Mouse (Mus musculus) regulatory T cell (primary cell): ENCODE measurements around the gene Pde11a.

Experiments
- in situ Hi-C: fragments of 300-600 bp; cut with MboI, MseI; formaldehyde crosslinking; loops from one replicate; pipeline ENCODE4 v1.15.1; 2025; ENCODE audit warnings: high pct_unique_total_duplicates

Gene Pde11a

DNA sequence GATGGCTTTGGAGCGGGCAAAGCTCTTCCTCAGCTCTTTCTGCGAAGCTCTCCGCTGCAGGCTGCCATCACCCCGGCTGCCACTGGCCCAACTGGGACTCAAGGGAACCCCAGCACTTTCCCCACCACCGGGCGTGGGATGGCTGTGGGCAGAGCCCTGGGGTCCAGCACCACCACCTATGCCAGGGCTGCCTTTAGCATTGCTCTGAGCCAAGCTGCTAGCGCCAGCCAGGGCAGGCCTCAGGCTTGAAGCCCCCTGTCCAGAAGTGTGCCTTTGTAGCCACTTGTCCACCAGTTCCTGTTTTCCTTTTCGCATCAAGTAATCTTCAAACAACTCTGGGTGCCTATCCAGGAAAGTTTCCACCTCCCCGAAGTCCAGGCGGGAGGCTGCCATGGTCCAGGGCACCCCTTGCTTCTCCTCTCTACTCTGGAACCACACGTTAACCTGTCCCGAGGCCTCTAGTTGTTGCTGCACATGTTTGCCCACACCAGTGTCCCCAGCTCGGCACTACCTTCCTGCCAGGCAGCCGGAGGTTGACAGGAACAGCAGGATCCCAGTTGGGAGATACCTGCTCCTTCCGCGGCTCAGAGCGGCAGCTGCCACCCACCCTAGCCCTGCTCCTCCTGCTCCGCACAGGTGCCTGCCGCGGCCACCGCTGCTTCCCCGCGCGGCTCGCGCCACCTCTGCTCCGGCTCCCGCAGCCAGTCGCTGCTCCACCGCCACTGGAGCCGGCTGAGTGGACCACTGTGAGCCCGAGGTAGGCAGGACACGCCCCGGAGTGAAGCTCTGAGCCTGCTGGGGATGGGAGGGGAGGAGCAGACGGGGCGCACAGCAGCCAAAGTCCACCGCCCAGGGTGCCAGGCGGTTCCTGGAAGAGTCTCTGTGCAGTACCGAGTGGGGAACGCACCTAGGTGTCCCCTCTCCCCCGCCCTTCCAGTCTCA lies at the start of gene Pde11a:
Gene Pde11a (minus strand): TSS at position 560 of the 942 bp plus-strand sequence.
- in situ Hi-C loops: no loop called here

DNA sequence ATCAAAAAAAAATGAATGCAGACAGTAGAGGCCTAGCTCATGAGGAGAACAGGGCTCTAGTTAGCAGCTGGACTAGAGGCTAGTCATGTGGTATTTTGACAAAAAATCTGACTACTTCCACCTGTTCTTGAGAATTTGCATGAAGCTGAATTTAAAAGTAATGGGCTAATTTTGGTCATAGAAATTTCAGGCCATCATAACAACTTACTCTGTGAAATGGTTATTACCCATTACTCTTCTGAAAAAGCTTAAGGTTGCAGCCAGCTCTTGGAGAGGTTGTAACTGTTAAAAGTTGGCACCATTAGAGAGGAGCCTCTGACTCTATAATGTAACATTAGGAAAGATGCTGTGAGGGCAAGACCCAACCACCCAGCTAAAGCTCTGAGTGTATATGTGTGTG lies 48.0 kb upstream of the Pde11a start:
- in situ Hi-C loops: loop anchor here (25.0 kb wide), 1 partner anchor 1526 kb away; no protein-coding TSS in a partner anchor

DNA sequence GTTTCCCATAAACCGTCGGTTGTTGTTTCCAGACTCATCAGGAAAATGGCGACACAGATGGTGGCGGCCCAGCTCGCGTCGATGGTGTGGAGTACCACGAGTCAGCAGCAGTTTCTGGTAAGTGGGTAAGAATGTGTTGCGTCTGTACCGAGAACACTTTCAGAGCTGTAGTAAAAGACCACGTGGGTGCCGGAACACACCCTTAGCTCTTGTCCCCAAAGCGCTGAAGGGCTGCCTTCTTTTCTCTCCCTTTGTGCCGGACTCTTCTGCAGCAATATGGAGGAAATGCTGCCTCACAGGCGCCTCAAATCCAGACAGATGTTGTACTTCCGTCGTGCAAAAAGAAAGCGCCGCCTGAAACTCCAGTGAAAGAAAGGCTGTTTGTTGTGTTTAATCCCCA lies 40.1 kb upstream of the Pde11a start:
- in situ Hi-C loops: loop anchor here (25.0 kb wide), 1 partner anchor 1534 kb away; no protein-coding TSS in a partner anchor

DNA sequence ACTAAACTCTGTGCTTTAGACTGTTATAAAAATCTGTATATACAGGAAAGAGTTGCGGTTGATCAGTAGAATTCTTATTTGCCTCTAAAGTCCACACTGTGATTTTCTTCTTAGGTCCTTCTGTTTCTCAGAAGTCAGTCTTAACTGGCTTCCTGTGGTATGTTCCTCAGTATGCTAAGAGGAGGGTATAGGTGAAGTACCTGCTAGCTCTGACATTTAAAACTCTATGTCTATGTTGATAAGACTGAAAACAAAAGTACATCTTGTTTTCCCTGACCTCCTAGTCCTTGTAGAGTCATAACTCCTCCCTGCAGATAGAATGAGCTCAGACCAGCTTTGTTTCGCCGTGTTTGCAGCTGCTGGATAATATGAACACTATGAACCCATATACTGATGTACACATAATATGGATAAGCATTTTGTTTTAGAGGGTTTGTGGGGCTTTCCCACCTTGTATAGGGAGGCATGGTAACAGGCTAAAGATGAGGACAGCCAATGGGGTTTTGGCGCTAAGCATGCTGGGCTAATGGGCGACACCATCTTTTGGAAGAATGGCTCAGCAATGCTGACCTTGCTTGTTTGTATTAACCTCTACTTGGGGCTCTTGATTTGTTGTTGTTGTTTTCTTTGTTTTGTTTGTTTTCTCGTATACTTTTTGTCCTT lies 36.1 kb upstream of the Pde11a start:
- in situ Hi-C loops: loop anchor here (5.0 to 25.0 kb wide), 3 partner anchors 243 to 1538 kb away; no protein-coding TSS in a partner anchor

DNA sequence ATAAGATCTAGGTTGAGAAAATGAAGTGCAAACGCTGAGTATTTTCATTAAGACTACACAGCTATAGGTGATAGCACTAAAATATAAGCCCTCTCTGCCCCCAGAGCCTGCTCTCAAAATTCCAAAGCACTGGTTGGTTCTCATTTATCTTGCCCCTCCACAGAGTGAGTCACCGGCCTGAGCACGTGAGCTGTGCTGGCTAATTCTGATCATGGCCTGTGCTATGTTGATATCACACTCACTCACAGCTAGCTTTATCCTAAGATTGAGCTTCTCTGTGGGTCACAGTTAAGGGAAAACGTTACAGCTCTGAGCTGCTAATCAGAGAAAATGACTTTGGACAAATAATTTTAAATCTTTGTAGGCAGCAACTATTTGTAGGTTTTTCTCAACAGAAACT lies 33.7 kb upstream of the Pde11a start:
- in situ Hi-C loops: loop anchor here (5.0 kb wide), 2 partner anchors 245 to 310 kb away; no protein-coding TSS in a partner anchor

DNA sequence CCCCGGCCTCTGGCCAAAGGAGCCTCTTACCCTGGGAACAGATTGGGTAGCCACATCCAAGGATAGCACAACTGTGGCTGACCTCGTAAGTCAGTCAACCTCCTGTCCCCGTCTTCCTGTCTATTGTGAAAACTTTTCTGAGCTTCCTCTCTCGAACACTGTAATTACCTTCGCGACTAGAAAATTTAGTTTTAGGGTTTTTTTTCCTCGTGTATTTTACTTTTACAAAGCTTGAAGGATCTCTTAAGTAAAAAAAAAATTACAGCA lies 32.0 kb upstream of the Pde11a start:
- in situ Hi-C loops: loop anchor here (5.0 kb wide), 2 partner anchors 247 to 312 kb away; no protein-coding TSS in a partner anchor

DNA sequence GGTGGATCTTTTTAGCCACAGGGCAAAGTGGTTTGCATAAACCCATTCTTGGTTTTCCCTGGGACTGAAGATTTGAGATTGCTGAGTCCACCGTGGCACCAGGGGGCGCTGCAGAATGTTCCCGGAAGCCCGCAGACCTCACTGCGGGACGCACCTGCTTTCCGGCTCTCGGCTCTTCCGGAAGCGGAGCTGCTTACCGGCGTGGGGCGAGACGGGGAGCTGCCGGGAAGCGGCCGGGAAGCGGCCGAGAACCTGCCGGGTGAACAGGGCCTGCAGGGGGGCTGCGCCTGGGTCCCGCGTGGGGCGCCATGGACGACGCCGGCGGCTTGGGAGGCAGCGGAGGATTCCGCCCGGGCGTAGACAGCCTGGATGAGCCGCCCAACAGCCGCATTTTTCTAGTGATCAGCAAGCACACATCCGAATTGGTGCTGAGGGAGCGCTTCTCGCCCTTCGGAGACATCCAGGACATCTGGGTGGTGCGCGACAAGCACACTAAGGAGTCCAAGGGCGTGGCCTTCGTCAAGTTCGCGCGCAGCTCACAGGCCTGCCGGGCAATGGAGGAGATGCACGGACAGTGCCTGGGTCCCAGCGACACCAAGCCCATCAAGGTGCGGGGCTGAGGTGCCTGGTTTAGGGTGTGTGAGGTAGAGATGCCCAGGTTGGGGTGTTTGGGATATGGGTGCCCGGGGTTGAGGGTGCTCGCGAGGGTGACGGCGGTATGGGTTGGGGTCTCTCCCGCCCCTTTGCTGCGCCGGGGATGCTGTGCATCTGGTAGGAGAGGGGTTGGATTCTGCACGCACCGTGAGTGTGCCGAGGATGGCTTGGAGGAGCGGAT lies 31.5 kb upstream of the Pde11a start, which contains the start of gene Rbm45:
Gene Rbm45 (plus strand): TSS at position 164 of the 835 bp plus-strand sequence.
- in situ Hi-C loops: loop anchor here (5.0 kb wide), 4 partner anchors 37 to 312 kb away; partner anchors contain the start of gene Osbpl6

DNA sequence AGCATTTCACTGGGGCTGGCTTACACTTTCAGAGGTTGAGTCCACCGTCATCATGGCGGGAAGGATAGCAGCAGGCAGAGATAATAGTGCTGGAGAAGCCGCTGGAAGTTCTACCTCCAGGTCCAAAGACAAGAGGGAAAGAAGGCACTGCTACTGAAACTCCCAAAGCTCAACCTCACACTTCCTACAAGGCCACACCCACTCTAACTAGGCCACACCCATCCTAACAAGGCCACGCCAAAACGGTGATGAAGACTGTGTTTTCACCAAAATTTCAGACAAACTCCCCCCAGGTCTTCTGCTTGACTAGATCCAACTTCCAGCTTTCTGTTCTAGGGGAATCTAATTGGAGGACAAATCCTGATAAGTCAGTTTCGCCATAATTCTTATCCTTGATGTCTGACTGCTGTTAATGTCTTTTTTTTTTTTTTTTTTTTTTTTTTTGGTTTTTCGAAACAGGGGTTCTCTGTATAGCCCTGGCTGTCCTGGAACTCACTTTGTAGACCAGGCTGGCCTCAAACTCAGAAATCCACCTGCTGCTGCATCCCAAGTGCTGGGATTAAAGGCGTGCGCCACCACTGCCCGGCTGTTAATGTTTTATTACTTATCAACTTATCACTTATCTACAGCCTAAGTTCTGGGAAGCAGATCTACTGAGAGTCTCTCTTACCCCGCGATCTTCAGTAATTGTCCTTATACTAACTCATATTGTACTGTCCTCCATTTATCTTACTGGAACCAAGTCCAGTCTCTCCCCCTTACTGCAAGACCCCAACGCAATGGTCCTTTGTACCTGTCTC lies 30.5 kb upstream of the Pde11a start:
- in situ Hi-C loops: loop anchor here (5.0 kb wide), 2 partner anchors 38 to 242 kb away; partner anchors contain the start of gene Osbpl6

DNA sequence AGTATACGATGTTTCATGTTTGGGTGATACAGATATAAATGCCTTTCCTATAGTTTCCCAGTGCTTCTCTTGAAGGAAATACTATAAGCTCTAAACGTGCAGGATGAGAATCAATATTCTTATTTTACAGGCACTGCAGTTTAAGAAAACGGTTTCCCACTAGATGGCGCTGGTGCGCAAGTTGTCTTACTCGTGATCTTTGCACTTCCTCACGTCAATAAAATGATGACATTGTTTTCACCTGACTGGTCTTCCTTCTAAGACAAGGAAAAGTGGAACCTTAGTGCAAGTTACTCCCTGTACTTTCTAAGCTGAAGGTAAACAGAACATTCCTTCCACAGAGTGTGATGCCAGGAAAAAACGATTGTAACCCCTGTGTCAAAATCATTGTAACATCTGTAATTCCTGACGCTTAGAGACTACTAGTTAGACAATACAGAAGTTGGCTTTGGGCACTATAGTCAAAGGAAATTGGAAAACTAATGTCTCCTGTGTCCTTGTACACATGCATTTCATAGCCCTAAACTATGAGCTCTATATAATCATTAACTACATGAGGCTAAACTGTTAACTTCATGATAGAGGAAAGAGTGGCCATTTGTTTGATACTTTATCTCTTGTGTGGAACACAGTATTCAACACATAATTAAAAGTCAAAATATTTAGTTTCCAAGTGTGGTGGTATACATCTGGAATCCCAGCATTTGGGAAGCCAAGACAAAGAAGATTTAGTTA lies 28.8 kb upstream of the Pde11a start:
- in situ Hi-C loops: loop anchor here (5.0 kb wide), 2 partner anchors 40 to 240 kb away; partner anchors contain the start of gene Osbpl6

DNA sequence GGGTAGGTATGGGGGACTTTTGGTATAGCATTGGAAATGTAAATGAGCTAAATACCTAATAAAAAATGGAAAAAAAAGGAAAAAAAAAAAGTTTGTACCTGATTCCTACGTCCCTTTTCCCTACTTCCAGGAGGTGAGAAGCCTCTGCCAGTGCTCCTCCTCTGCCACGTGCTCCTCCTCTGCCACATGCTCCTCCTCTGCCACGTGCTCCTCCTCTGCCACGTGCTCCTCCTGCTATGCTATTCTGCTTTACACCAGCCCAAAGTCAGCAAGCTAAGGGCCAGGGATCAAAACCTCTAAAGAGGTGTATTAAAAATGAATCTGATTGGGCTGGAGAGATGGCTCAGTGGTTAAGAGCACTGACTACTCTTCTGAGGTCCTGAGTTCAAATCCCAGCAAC lies 27.2 kb upstream of the Pde11a start:
- in situ Hi-C loops: loop anchor here (5.0 kb wide), 2 partner anchors 41 to 239 kb away; partner anchors contain the start of gene Osbpl6

DNA sequence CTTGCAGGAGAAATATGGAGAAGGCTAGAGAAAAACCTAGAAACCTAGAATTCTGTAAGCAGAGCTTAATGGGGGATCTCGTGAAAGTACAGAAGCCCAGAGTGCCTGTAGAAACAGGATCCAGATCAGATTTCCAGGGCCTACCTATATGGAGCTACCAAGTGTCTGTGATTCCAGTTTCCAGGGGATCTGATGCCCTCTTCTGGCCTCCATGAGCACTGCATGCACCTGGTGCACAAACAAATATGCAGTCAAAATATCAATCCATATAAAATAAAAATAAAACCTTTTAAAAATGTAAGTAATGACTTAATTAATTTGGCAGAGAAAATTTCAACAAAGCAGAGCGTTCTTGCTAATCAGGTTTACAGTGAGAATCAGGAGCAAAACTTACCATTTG lies 23.5 kb upstream of the Pde11a start:
- in situ Hi-C loops: no loop called here

DNA sequence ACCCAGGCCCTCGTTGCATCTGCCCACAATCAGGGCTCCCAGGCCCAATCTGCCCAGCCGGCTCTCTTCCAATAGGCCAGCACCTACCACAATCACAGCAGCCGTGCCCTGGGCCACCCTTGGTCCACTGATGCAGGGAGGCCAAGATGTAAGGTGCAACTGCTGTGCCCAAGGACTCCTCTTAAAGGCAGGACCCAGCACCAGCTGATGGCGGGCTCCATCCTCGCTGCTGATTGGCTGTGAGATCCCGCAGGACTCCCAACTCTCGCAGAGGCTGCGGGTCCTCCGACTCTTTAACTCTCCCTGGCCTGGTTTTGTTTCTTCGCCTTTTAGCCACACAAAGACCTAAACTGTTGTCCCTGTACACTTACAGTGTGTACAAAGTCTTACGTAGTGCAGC lies 21.7 kb upstream of the Pde11a start, which contains the start of gene Cyct:
Gene Cyct (minus strand): TSS at position 225 of the 400 bp plus-strand sequence.
- in situ Hi-C loops: no loop called here

DNA sequence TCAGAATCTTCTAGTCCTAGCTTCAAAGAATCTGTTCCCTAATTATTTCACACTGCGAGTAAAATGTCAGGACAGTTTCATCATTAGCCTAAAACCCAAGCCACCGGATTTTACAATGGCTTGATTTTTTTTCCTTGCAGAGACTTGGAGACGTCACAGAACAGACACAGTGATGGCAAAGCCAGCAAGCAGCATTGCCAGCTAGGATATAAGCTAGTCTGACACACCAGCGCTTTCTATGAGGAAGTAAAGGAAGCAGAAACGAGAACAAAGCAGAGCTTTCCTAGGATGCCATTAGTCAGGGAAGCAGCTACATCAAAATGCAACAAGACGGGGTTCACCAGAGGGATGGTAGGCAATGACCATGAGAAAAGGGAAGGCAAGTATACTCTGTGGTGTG lies 9.3 kb upstream of the Pde11a start:
- in situ Hi-C loops: no loop called here

DNA sequence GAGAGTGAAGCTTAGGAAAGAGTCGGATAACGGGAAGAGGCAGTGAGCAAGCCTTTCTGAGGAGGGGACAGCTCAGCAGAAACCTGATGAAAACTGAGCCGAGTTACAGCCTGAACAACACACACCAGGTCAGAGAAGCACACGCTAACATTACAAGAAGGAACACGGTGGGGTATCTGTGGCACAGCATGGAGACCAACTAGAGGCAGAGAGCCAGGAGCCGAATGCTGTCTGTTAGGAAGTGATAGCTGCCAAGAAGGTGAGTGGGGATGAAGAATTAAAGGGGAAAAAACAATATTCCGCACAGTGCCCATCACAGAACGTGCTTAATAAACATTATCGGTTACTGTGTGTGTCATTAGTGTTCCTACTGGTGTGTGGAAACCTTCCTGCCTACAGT lies 3.6 kb upstream of the Pde11a start:
- in situ Hi-C loops: no loop called here

DNA sequence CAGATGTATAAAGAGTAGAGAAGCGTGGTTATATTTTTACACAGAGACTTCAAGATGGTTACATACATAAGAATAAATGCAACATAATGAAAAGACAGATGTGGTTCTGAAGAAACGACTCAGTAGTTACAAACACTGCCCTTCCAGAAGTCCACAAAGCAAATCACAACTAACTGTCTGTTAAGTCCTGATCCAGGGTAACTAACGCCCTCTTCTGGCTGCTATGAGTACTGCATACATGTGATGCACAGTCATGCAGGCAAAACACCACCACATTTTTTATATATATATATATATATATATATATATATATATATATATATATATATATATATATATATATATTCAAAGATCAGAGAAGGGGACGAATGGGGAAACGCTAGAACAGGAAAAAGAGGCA lies 4.0 kb downstream of the Pde11a start:
- in situ Hi-C loops: no loop called here

DNA sequence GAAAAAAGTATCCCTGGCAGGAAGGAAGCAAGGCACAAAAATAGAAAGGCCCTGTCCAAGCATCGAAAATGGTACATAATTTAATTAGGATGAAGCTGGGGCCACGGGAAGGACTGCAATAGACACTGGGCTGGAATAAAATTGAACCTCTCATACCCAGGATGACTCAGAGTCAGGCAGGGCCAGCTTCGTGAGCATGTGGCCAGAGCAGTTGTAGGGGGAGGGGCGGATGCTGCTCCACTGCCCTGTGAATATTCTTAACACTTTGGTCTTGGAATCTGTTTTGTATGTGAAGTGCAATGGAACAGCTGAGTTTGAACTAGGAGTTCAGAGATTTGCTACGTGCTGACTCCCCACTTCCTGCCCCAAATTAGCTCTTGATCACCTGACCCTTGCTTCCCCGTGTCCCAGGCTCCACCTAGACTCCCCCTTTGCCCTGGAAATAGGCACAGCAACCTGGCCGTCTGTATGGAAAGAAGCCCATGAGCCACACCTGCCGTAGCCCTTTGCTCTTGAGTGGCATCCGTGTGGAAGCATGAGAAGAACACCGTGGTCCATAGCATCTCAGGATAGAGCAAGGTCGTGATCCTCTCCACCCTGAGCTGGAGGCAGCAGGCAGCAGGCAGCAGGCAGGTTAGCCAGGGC lies 6.3 kb downstream of the Pde11a start:
- in situ Hi-C loops: no loop called here

DNA sequence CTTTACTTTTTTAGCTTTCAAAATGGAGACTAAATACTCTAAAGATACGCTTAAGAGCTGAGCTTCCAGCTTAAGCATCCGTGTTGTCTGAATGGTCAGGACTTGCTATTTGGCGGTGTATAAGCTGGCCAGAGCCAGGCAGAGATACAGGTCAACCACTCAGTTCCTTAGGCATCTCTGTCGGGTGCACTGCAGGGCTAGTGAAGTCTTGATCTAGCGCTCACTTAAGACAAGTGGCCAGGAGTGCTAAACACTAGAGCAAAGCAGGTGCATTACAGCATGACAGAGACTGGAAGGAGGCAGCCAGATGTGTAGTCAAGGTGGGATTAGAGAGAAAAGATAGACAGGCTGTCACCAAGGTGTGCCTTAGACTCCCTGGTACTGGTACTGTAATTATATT lies 8.5 kb downstream of the Pde11a start:
- in situ Hi-C loops: no loop called here

DNA sequence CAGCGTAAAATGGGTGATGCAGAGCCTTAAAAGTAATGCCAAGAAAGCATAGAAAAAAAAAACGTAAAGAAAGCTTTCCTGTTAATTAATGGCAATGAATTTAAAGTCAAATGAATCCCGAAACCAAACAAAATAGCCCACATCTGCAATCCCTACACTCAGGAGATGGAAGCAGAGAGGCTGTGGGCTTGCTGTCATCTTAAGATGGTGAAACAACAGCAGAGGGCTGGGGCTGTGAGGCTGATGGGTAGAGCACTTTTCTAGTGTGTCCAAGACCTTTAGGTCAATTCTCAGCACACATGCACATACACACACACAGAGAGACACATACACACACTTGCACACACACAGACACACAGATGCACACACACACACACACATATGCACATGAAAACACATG lies 12.4 kb downstream of the Pde11a start:
- in situ Hi-C loops: no loop called here

DNA sequence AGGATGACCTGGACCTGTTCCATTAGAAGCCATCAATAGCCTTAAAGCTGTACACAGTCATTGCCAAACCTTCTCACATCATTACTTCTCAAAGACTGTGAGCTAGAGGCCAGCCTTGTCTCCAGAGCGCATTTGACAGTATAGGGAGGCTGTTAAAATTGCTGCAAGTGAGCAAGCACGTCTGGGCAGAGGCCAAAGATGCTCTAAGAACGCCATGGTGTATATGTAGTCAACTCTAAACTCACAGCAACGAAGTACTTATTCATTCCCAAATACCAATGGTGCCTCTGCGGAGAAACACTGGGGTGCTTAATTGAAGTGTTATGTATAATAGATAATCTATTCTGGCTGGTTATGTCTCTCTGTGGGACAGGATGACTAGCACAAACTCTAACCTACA lies 14.1 kb downstream of the Pde11a start:
- in situ Hi-C loops: no loop called here
